Mouse (Mus musculus) embryonic facial prominence, embryonic 15.5 days (tissue): Measurements from ENCODE around the gene Gprasp1. TPM values are rescaled to one million over a fixed set of nuclear protein-coding genes. Genes with fewer than 3 reads are reported as not detected.
"Not testable (repeated sequence)": the region's sequence is repeated elsewhere in the genome, so short reads cannot be mapped to it uniquely, and the experiment has no call there.

Experiments used
- ATAC-seq: fragments of 200-750 bp; cut with Nextera tagmentation; 2 replicates; pipeline ENCODE4 v1.8.0; 2017; ENCODE audit warnings: low read depth, moderate TSS enrichment; ENCODE audit not compliant: insufficient number of reproducible peaks, low FRiP score, low TSS enrichment
- H3K27ac ChIP-seq: fragments of 300-500 bp; sonication (generic); replicated peaks from 2 replicates; pipeline ENCODE4 v1.5.1; 2015; ENCODE audit warnings: mild to moderate bottlenecking, inconsistent platforms
- H3K27me3 ChIP-seq: fragments of 300-500 bp; sonication (generic); 2 replicates; pipeline ENCODE4 v1.6.1; 2015; ENCODE audit warnings: inconsistent platforms
- H3K36me3 ChIP-seq: fragments of 300-500 bp; sonication (generic); 2 replicates; pipeline ENCODE4 v1.6.1; 2015; ENCODE audit warnings: mild to moderate bottlenecking, inconsistent platforms
- H3K4me1 ChIP-seq: fragments of 300-500 bp; sonication (generic); 2 replicates; pipeline ENCODE4 v1.6.1; 2015; ENCODE audit warnings: inconsistent platforms
- H3K4me2 ChIP-seq: fragments of 300-500 bp; sonication (generic); replicated peaks from 2 replicates; pipeline ENCODE4 v1.6.1; 2015; ENCODE audit warnings: mild to moderate bottlenecking, inconsistent platforms
- H3K4me3 ChIP-seq: fragments of 300-500 bp; sonication (generic); replicated peaks from 2 replicates; pipeline ENCODE4 v1.5.1; 2015; ENCODE audit warnings: mild to moderate bottlenecking, inconsistent platforms
- H3K9ac ChIP-seq: fragments of 300-500 bp; sonication (generic); 2 replicates; pipeline ENCODE4 v1.6.1; 2015; ENCODE audit warnings: inconsistent platforms
- H3K9me3 ChIP-seq: fragments of 300-500 bp; sonication (generic); replicated peaks from 2 replicates; pipeline ENCODE4 v1.6.1; 2016; ENCODE audit warnings: inconsistent platforms
- WGBS: fragments of 180-500 bp; shearing (Covaris S2); methylation state at CpG from one replicate; pipeline ENCODE4 v1.1.7; 2015; 5-methylcytosine and 5-hydroxymethylcytosine counted together
- polyA plus RNA-seq: library from polyadenylated mRNA; unstranded; fragments of >200 nt; fragmentation: Nextera tagmentation; extraction: Ambion mirVana; gene quantifications from 2 replicates; pipeline ENCODE4 v1.2.1, GENCODE M21; 2015

Gprasp1 gene
- polyA plus RNA-seq, result 47.1 and 47.2 TPM in 2 replicates

DNA sequence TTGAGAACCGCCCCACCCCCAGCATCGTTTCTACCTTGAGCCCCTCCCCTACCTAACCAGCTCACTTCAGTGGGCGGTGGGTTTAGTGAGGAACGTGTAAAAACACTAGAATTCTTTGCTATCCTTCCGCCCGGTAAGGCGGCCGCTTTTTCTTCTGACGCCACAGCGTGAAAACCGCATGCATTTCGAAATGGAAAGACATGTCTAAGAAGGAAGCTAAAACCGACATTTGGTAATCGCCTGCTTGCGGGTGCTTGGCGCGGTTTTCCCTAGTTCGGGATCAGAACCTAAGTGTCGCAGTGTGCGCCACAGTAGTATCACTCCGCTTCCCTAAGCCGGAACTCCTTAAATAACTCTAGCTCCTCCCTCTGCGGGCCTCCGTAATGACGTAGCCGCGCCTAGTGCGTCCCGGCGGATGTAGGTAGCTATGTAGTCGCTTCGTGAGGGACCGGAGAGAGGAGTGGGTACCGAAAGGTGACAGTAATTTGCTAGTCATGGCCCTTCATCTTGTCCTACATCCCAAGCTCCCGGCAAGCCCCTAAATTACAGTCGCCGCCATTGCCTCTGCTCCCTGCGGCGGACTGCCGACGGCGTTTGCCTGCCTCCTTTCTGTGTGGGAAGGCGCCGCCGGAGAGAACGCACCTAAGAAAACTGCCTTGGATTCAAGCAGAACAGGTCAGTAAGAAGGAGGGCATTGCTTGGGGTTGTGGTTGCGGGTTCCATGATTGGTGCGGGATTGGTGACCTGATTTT is at the start of gene Gprasp1, which contains the start of gene Armcx5:
Gene Gprasp1 (plus strand): TSS at position 430 of the 752 bp plus-strand sequence.
Gene Armcx5 (plus strand): TSS at position 430 of the 752 bp plus-strand sequence.
- peak within 1 kb of the TSS; percentile 63 for H3K4me3 ChIP-seq
- H3K9ac ChIP-seq, result peak within 1 kb of the TSS; percentile 50
- peak; percentile 93 for ATAC-seq
- no peaks in the 10 kb centered on the region; the same call in 1 of the 2 replicates for H3K27me3 ChIP-seq
- H3K27ac ChIP-seq, result peak within 1 kb of the TSS; percentile 77
- H3K36me3 ChIP-seq, result no peaks in the 10 kb centered on the region
- WGBS, result 17% methylated on average over 48 of the region's 48 CpGs
- H3K4me1 ChIP-seq, result no peaks in the 10 kb centered on the region
- no peaks in the 10 kb centered on the region for H3K9me3 ChIP-seq
- H3K4me2 ChIP-seq, result peak within 1 kb of the TSS; percentile 48

DNA sequence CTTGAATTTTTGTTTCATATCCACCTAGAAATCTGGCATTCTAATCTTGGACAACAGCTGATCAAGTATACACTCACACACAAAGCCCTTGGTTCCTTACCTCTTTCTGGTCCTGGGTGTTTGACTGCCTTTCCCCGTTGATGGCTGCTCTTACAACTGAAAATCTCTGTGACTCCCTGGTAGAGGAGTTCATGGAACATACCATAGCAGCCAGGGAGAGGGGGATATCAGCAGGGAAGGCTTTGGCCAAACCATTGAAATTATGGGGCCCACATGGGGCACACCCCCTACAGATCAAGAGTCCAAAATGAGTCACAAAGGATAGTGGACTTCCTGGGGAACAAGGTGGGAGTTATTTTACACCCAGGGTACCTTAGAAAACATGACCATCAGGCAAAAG is 48.9 kb upstream of the Gprasp1 start, which contains the start of gene Tcp11x2:
Gene Tcp11x2 (minus strand): TSS at position 158 of the 400 bp plus-strand sequence.
- no peaks in the 10 kb centered on the region for H3K36me3 ChIP-seq
- 81% methylated on average over 1 of the region's 1 CpGs for WGBS
- no peaks in the 10 kb centered on the region for H3K4me1 ChIP-seq

DNA sequence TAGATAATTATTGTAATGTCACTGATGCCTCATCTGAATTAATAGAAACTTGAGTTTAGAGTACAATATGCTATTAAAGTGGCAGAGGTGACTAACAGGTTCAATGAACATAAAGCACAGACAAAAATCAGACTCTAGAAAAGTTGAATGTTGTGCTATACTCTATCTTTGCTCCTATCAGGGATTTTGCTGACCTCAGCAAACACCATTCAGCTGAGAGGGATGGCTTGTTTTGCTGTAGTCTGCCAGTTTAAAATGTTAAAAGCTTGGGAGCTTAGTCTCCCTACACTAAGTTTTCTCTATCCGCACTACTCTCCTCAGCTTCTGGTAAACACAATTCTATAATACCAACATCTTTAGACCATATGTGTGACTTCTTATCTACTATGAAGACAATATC is 39.4 kb upstream of the Gprasp1 start:
- ATAC-seq, result no peak
- Histone ChIP-seq H3K27ac (no peak overlapping the region), H3K4me2 (no peak overlapping the region), H3K4me1 (no peaks in the 10 kb centered on the region), H3K4me3 (no peak overlapping the region), H3K27me3 (peaks cover 3% of the 10 kb centered on the region; the same call in 1 of the 2 replicates), H3K9me3 (no peaks in the 10 kb centered on the region), H3K36me3 (no peaks in the 10 kb centered on the region), H3K9ac (no peak overlapping the region)
- 89% methylated on average over 1 of the region's 1 CpGs for WGBS

More for the DNA sequence above, 48.9 kb upstream of the Gprasp1 start, which contains the start of gene Tcp11x2:
- H3K9ac ChIP-seq, result no peak within 1 kb of the TSS
- H3K9me3 ChIP-seq, result no peaks in the 10 kb centered on the region
- no peak within 1 kb of the TSS for H3K4me2 ChIP-seq
- no peak for ATAC-seq
- no peak within 1 kb of the TSS for H3K4me3 ChIP-seq
- H3K27ac ChIP-seq, result no peak within 1 kb of the TSS
- H3K27me3 ChIP-seq, result no peaks in the 10 kb centered on the region

DNA sequence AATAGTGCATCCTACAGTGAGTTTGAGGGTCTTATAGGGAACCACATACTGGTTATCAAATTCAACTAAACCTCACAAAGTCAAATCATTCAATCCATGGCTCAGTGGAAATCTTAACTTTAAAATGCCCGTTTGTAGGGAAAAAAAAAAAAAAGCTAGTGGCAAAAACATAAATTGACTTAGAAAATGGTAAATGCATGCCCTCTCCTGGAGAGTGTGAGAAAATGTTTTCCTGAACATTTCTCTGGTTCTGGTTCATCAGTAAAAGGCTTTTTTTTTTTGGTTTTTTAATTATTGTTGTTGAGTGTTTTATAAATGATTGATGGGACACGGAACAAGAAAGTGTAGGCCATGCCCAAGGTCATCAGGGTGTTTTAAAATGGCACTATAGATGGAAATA is 38.2 kb upstream of the Gprasp1 start:
- H3K36me3 ChIP-seq, result no peaks in the 10 kb centered on the region
- ATAC-seq, result no peak
- H3K4me3 ChIP-seq, result no peak overlapping the region
- no peak overlapping the region for H3K4me2 ChIP-seq
- no peak overlapping the region for H3K27ac ChIP-seq
- H3K9ac ChIP-seq, result no peak overlapping the region
- no peaks in the 10 kb centered on the region for H3K9me3 ChIP-seq
- H3K4me1 ChIP-seq, result no peaks in the 10 kb centered on the region
- WGBS, result 39% methylated on average over 2 of the region's 2 CpGs
- peaks cover 3% of the 10 kb centered on the region; the same call in 1 of the 2 replicates for H3K27me3 ChIP-seq

GRCm38 (mm10) chrX:135712845-135713244 is 29.7 kb upstream of the Gprasp1 start:
- Histone ChIP-seq H3K4me1 (no peaks in the 10 kb centered on the region), H3K27ac (no peak overlapping the region), H3K4me2 (no peak overlapping the region), H3K9ac (no peak overlapping the region), H3K4me3 (no peak overlapping the region), H3K27me3 (no peaks in the 10 kb centered on the region), H3K36me3 (no peaks in the 10 kb centered on the region), H3K9me3 (no peaks in the 10 kb centered on the region)
- ATAC-seq, result no peak
- WGBS, result 80% methylated on average over 2 of the region's 2 CpGs

DNA sequence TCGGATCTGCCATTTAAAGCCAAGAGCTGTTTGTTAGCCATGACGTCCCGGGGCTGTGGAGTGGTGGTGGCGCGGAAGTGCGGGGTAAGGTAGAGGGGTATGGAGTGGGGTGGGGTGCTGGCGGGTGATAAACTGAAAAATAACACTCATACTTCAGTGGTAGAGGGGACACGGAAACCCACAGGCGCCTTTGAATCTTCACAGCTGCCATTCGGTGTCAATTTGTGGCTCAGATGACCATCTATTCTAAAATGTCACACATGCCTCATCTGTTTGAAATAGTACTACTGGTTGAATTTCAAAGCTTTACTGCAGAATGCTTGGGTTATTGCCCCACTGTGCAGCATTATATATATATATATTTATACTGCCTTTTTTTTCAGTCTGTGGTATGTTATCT is 17.4 kb upstream of the Gprasp1 start, which contains the start of gene Tmsb15a:
Gene Tmsb15a (minus strand): TSS at position 101 of the 400 bp plus-strand sequence.
- WGBS, result 82% methylated on average over 10 of the region's 10 CpGs
- Histone ChIP-seq H3K27me3 (no peaks in the 10 kb centered on the region), H3K4me2 (no peak within 1 kb of the TSS), H3K9ac (no peak within 1 kb of the TSS), H3K36me3 (no peaks in the 10 kb centered on the region), H3K9me3 (no peaks in the 10 kb centered on the region), H3K4me3 (no peak within 1 kb of the TSS), H3K4me1 (no peaks in the 10 kb centered on the region), H3K27ac (no peak within 1 kb of the TSS)
- no peak for ATAC-seq

DNA sequence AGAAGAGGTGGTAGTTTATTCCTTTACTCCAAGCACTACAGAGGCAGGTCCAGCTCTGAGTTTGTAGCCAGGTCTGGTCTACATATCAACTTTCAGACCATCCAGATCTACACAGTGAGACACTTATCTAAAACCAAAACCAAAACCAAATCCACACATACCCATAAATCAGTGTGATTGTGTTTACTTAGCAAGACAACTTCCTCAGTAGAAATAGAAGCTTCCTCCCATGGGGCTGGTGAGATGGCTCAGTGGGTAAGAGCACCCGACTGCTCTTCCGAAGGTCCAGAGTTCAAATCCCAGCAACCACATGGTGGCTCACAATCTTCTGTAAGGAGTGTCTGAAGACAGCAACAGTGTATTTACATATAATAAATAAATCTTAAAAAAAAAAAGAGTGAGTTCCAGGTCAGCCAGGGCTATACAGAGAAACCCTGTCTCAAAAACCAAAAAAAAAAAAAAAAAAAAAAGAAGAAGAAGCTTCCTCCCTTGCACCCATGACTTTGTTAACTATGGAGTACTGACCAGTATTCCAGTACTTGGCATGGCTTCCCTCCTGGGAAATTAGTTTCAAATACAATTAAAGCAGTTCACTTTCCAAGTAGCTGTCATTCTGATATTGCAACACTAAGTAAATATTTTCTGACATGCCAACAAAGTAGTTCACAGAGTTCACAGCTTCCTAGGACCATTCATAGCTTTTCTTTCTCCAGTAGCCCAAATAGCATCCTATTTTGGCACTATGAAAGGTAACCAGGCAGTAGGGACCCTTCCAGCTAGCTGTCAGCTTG is 3.6 kb upstream of the Gprasp1 start:
- H3K9me3 ChIP-seq, result no peaks in the 10 kb centered on the region
- H3K36me3 ChIP-seq, result no peaks in the 10 kb centered on the region
- no peak overlapping the region for H3K4me3 ChIP-seq
- no peak overlapping the region for H3K9ac ChIP-seq
- H3K27ac ChIP-seq, result no peak overlapping the region
- no peaks in the 10 kb centered on the region; the same call in 1 of the 2 replicates for H3K27me3 ChIP-seq
- no peak for ATAC-seq
- H3K4me1 ChIP-seq, result no peaks in the 10 kb centered on the region
- WGBS, result 84% methylated on average over 2 of the region's 2 CpGs
- H3K4me2 ChIP-seq, result no peak overlapping the region

GRCm38 (mm10) chrX:135743056-135743355 is 473 bp downstream of the Gprasp1 start:
- Histone ChIP-seq H3K4me1 (no peaks in the 10 kb centered on the region), H3K27ac (0 out of 2 replicates have a peak overlapping the region, but pooled peaks have one; percentile 77), H3K4me3 (peak overlapping the region; percentile 63), H3K9ac (peak overlapping the region; percentile 50), H3K4me2 (peak overlapping the region; percentile 48), H3K27me3 (no peaks in the 10 kb centered on the region; the same call in 1 of the 2 replicates), H3K9me3 (no peaks in the 10 kb centered on the region), H3K36me3 (no peaks in the 10 kb centered on the region)
- no peak for ATAC-seq
- WGBS, result 16% methylated on average over 7 of the region's 7 CpGs

GRCm38 (mm10) chrX:135745376-135745775 is 2.8 kb downstream of the Gprasp1 start:
- H3K4me1 ChIP-seq, H3K36me3 ChIP-seq, H3K4me2 ChIP-seq, H3K4me3 ChIP-seq, H3K27me3 ChIP-seq, H3K27ac ChIP-seq, ATAC-seq, H3K9ac ChIP-seq, H3K9me3 ChIP-seq: not testable (repeated sequence)
- 91% methylated on average over 3 of the region's 3 CpGs for WGBS

DNA sequence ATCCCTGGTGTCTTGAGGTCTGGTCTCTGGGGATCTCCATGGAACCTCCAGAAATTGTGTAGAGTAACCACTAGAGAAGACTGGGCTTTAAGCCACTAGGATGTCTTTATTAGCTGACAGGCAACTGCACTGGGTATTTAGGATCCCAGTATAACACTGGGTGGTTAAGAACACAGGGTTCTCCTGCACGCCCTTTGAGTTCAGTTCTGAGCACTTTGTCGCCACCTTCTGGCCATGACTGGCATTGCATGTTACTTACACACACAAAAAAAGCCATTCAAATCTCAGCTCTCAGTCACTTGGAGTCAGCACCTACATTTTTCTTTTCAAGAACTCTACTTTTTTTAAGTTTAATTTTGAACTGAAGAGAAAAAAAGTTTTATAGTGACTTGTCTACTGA is 10.3 kb downstream of the Gprasp1 start:
- H3K27ac ChIP-seq, result no peak overlapping the region
- no peak overlapping the region for H3K4me2 ChIP-seq
- no peak overlapping the region for H3K9ac ChIP-seq
- no peaks in the 10 kb centered on the region for H3K36me3 ChIP-seq
- no peak overlapping the region for H3K4me3 ChIP-seq
- WGBS, result 0% methylated on average over 2 of the region's 2 CpGs
- ATAC-seq, result no peak
- H3K27me3 ChIP-seq, result no peaks in the 10 kb centered on the region
- H3K4me1 ChIP-seq, result no peaks in the 10 kb centered on the region
- H3K9me3 ChIP-seq, result no peaks in the 10 kb centered on the region

DNA sequence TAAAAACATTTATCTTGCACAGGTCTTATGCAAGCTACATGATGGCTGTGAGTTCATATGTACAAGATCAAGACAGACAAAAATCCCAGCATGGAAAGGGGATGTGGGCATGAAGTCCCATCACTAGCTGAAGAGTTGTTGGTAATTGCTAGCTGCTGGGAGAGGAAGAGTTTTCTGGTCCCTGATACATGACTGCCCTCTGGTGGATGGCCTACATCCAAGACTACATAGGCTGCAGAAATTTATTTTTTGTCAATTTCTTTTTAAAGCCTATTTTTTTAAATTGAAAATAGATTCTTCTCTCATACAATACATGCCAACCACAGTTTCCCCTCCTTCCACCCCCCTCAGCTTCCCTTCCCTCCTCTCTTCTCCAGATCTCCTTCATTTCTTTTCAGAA is 19.2 kb downstream of the Gprasp1 start:
- ATAC-seq, result no peak
- Histone ChIP-seq H3K4me3 (no peak overlapping the region), H3K9ac (no peak overlapping the region), H3K27ac (no peak overlapping the region), H3K36me3 (no peaks in the 10 kb centered on the region), H3K4me1 (no peaks in the 10 kb centered on the region), H3K27me3 (no peaks in the 10 kb centered on the region), H3K4me2 (no peak overlapping the region), H3K9me3 (no peaks in the 10 kb centered on the region)
